Mouse (Mus musculus) urinary bladder, postnatal 10 days (tissue): ENCODE data around the gene Gse1.
A peak's percentile ranks its signal among the peaks of the same experiment; 100 is the strongest.

Experiments used
- DNase-seq: peaks from one replicate; pipeline ENCODE4 v3.0.0; 2022; ENCODE audit warnings: low spot score

Gene Gse1

GRCm38 (mm10) chr8:120581811-120582210 is 353.6 kb downstream of the Gse1 start:
- no peak for DNase-seq

GRCm38 (mm10) chr8:120585521-120585920 is 357.3 kb downstream of the Gse1 start:
- no peak for DNase-seq

GRCm38 (mm10) chr8:120588908-120589771 is 360.9 kb downstream of the Gse1 start, which contains the start of gene Gins2:
Gins2 (minus strand) TSS chr8:120589304.
- DNase-seq = peak; percentile 95

DNA sequence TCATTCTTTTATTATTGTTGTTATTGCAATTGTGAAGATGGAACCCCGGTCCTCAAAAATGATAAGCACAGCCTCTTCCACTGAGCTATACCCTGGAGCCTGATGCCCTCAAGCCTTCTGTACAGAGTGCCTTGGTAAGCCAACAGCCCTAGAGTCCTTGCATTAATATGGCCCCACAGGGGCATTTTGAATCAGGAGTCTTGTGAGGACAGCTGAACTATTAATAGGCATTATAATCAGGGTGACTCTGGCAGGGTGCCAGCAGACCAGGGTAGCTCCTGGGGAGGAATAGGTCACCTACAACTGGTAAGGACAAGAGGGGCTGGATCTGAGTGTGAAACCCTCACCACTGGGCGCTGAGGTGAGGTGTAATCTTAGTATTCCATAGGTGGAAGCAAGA is 361.7 kb downstream of the Gse1 start:
- no peak for DNase-seq

DNA sequence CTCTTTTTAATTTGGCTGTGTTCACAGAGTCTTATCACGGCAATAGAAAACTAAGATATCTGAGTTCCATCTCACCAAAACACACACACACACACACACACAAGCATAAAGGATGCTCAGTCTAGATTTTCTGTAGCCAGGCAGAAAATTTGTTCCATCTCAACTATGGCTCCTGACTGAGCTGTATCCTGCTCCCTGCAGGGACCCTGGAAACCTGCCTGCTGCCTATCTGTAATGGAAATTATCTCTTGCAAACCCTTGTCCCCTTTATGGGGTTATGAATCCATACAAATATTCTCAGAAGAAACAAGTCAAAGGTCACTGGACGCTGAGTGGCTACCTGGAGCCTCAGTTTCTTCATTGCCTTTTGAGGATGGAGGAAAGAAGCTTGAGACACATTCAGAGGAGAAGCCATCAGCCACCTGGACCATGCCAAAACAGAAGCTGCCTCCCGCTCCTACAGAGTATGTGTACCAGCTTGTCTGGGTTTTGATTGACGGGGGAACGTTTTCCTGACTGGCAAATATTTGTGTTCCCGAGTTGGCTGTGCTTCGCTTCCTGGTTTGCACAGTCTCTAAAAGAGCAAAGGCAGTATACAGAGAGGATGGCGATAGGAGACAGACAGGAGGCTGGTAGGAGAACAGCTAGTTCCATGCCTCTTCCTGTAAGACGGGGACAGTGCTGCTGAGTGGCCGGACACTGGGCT is 363.5 kb downstream of the Gse1 start:
- no peak for DNase-seq

GRCm38 (mm10) chr8:120594571-120594970 is 366.3 kb downstream of the Gse1 start:
- no peak for DNase-seq

DNA sequence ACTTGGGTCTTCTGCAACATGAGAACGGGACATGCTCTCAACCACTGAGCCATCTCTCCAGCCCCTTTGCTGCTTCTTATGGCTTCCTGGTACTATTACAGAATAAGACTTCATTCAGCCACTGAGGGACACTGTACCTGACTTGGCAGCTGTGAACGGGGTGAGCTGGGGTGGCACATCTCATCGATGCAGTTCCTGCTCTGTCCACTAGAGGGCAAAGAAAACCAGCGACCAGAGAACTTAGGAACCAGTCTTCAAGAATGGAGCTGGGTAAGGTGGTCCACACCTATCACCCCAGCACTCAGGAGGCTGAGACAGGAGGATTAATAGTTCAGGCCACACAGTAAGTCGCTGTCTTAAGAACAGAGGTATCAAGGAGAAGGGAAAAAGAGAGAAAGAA is 367.7 kb downstream of the Gse1 start:
- DNase-seq = no peak

- no peak for DNase-seq
Observed at GRCm38 (mm10) chr8:120598579-120598978, 370.3 kb downstream of the Gse1 start.

DNA sequence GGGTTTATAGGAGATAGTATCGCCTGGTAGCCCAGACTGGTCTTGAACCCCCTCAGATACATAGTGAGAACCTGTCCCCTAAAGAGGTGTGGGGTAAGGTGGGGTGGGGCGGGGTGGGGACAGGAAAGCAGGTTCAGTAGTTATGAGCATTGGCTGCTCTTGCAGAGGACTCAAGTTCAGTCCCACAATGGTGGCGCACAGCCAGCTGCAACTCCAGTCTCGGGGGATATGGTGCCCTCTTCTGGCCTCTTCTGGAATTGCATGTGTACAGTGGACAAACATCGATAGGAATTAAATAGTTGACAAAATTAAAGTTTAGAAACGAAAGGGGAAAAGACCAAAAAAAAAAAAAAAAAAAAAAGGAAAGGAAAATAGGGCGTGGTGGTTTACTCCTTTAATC is 371.2 kb downstream of the Gse1 start:
- DNase-seq = peak; percentile 47

DNA sequence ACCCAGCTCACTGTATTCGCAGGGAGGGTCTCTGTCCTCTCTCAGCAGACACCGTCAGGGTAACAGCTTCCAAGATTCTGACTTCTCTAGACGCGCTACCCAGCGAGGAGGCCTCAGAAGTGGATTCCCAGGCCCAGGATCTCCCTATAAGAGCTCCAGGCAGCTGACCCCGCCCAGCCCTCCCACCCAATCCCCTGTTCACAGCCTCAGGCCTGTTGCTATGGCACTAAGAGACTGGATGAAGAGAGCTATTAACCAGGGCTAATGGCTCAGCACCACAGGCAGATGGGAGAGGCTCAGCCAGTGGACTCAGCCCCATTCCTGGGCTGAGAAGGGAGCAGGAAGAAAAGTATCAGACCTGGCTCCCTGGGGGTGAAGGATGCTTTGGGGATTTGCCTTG is 374.4 kb downstream of the Gse1 start:
- no peak for DNase-seq

DNA sequence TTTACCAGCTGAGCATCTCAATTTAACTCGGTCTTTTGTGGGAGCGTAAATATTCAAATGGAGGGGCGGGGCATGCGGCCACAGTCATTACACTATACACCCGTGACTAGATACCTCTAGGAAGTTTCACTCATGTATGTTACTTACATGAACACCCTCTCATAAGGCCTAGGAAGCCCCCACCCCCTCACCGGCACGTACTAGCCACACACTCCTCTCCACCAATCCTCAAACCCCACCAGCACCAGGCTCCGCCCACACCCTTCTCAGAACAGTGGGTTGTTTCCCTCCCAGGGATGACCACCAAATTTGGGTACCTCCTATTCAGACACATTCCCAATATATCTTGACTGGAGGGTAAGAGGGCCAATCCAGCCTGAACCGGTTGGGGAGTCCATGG is 379.2 kb downstream of the Gse1 start:
- no peak for DNase-seq

GRCm38 (mm10) chr8:120607885-120608284 is 379.6 kb downstream of the Gse1 start:
- DNase-seq = no peak

- DNase-seq = no peak
Observed at GRCm38 (mm10) chr8:120610824-120611223, 382.6 kb downstream of the Gse1 start.

DNA sequence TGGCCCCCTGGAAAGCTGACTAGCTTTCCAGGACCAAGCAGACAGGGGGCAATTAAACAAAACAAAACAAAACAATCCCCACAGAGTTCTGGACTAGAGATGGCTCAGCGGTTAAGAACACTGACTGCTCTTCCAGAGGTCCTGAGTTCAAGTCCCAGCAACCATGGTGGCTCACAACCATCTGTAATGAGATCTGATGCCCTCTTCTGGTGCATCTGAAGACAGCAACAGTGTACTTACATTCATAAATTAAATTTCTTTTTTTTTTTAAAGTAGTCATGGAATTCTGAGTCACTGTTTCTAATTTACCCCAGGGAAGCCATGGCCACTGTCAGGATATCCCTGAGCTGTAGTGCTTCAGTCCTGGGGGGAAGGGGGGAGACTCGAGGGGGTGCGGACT is 386.2 kb downstream of the Gse1 start:
- no peak for DNase-seq

- no peak for DNase-seq
Observed at GRCm38 (mm10) chr8:120616663-120617626, 388.7 kb downstream of the Gse1 start.

- DNase-seq = no peak
Observed at GRCm38 (mm10) chr8:120618110-120618509, 389.9 kb downstream of the Gse1 start.

DNA sequence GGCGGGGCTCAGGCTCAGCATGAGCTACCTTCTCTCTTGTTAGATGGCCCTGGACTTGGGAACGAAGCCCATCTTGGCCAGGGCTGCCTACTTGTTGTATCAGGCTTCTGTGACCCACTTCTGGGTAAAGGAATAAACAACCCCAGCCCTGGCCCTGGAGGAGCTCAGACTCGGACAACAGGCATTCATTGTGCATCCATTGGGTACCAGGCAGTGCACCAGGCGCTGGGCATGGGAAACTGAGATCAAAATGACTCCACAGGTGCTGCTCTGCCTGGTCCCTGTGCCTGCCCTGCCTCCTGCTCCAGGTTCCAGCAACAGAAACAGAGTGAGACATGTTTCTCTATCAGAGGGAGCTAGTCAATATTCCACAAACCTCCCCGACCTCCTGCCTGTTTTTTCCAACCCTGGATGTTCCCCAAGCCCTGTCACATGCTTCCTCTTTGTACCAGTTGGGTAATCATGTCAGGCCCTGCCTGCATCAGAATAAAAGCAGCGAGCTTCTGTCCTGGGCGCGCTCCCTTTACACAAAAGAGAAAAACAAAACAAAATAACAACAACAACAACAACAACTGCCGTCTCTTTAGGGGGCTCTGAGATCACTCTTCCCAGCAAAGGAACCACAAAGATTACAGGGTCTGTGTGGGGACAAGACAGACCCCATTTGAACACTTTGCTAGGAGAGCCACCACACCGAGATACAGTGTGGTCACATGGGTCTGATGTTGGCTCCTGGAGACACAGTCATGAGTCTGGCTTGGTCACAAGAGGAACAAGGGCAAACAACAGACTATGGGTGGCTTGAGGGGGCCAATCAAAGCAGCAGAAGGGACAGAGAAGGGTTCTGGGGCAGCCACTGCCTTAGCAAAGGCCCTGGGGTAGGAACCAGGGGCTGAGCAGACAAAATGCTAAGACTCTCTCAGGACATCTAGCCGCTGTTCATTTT is 391.3 kb downstream of the Gse1 start:
- DNase-seq = no peak

GRCm38 (mm10) chr8:120620441-120620840 is 392.2 kb downstream of the Gse1 start:
- DNase-seq = no peak

- no peak for DNase-seq
Observed at GRCm38 (mm10) chr8:120622161-120622560, 393.9 kb downstream of the Gse1 start.

DNA sequence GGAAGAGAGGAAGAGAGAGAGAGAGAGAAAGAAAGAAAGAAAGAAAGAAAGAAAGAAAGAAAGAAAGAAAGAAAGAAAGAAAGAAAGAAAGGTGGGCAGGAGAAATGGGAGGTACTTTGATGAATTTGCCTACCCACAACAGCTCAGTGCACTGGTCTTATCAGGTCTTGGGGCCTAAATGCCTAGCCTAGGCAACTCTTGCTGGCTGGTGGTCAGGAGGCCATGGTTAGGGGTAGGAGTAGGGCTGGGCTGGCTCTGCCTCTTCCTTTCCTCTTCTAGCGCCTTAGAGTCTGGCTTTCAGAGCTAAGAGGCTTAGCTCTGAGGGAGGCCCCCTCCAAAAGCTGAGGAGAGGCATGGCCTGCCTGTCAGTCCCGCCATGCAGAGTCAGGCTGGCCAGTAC is 395.4 kb downstream of the Gse1 start:
- no peak for DNase-seq

DNA sequence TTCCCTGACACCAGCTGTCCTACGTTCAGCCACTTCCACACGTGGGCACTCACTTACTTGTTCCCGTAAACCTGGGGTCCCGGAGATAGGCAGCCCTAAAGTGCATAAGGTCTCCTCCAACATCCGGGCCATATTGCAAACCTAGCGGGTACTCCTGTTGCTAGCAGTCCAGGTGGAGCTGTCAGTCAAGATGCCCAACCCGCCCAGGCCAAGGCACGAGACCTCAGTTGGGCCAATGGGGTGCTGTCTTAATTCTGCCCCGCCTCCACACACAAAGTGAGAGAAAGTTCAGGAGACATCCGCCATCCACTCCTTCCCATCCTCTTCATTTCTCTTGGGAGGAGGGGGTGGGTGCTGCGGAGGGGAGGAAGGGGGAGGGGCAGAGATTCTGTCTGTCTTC is 398.2 kb downstream of the Gse1 start:
- DNase-seq = no peak
